Mouse (Mus musculus): ENCODE measurements around the gene Fam117a. TPM values are rescaled to one million over a fixed set of nuclear protein-coding genes. Genes with fewer than 3 reads are reported as not detected.

Fam117a gene
- polyA plus RNA-seq, 1 experiment from 2014 or later, result 5.5 TPM

- peak; percentile 37 for ATAC-seq
- Histone ChIP-seq H3K4me2 (replicated peaks; ENCODE audit: low read depth) (no peak overlapping the region), H3K4me3 (ENCODE audit: low read depth, low read length) (no peak overlapping the region), H3K9ac (ENCODE audit: low read depth, low read length) (no peak overlapping the region), H3K4me1 (replicated peaks; ENCODE audit: control insufficient read depth, insufficient read depth, low read length) (no peaks in the 10 kb centered on the region), H3K27me3 (replicated peaks; ENCODE audit: control insufficient read depth, insufficient read depth, low read length) (no peaks in the 10 kb centered on the region), H3K27ac (ENCODE audit: low read depth, low read length) (no peak overlapping the region), H3K36me3 (ENCODE audit: control insufficient read depth, insufficient read depth) (peaks cover 45% of the 10 kb centered on the region), H3K9me3 (ENCODE audit: control insufficient read depth) (no peaks in the 10 kb centered on the region)
- WGBS, result 41% methylated on average over 3 of the region's 3 CpGs
- peak; percentile 77 for TF ChIP-seq CTCF (IDR thresholded peaks at IDR 0.05; ENCODE audit: low read depth)
Measured at GRCm38 (mm10) chr11:95389006-95389405, 52.2 kb downstream of the Fam117a start.

- 92% methylated on average over 6 of the region's 6 CpGs for WGBS
- Histone ChIP-seq H3K4me3 (ENCODE audit: low read depth, low read length) (no peak overlapping the region), H3K36me3 (ENCODE audit: control insufficient read depth, insufficient read depth) (peaks cover 45% of the 10 kb centered on the region), H3K4me2 (replicated peaks; ENCODE audit: low read depth) (no peak overlapping the region), H3K4me1 (replicated peaks; ENCODE audit: control insufficient read depth, insufficient read depth, low read length) (no peaks in the 10 kb centered on the region), H3K27ac (ENCODE audit: low read depth, low read length) (no peak overlapping the region), H3K27me3 (replicated peaks; ENCODE audit: control insufficient read depth, insufficient read depth, low read length) (no peaks in the 10 kb centered on the region), H3K9me3 (ENCODE audit: control insufficient read depth) (no peaks in the 10 kb centered on the region), H3K9ac (ENCODE audit: low read depth, low read length) (no peak overlapping the region)
- ATAC-seq, result no peak
- no peak for TF ChIP-seq CTCF (IDR thresholded peaks at IDR 0.05; ENCODE audit: low read depth)
Measured at GRCm38 (mm10) chr11:95390420-95390819, 53.6 kb downstream of the Fam117a start.

GRCm38 (mm10) chr11:95391201-95391600 is 54.4 kb downstream of the Fam117a start:
- Histone ChIP-seq H3K4me2 (replicated peaks; ENCODE audit: low read depth) (no peak overlapping the region), H3K4me3 (ENCODE audit: low read depth, low read length) (no peak overlapping the region), H3K27me3 (replicated peaks; ENCODE audit: control insufficient read depth, insufficient read depth, low read length) (no peaks in the 10 kb centered on the region), H3K27ac (ENCODE audit: low read depth, low read length) (no peak overlapping the region), H3K4me1 (replicated peaks; ENCODE audit: control insufficient read depth, insufficient read depth, low read length) (no peaks in the 10 kb centered on the region), H3K36me3 (ENCODE audit: control insufficient read depth, insufficient read depth) (peaks cover 45% of the 10 kb centered on the region), H3K9ac (ENCODE audit: low read depth, low read length) (no peak overlapping the region), H3K9me3 (ENCODE audit: control insufficient read depth) (no peaks in the 10 kb centered on the region)
- 86% methylated on average over 4 of the region's 4 CpGs for WGBS
- TF ChIP-seq CTCF (IDR thresholded peaks at IDR 0.05; ENCODE audit: low read depth), result no peak
- ATAC-seq, result no peak

- no peak for ATAC-seq
Measured at GRCm38 (mm10) chr11:95391743-95392142, 54.9 kb downstream of the Fam117a start.

GRCm38 (mm10) chr11:95392223-95392667 is 55.4 kb downstream of the Fam117a start:
- peaks cover 42% of the 10 kb centered on the region for H3K36me3 ChIP-seq (ENCODE audit: control insufficient read depth, insufficient read depth)
- H3K4me3 ChIP-seq (ENCODE audit: low read depth, low read length), result no peak overlapping the region
- 68% methylated on average over 7 of the region's 7 CpGs for WGBS
- no peaks in the 10 kb centered on the region for H3K4me1 ChIP-seq (replicated peaks; ENCODE audit: control insufficient read depth, insufficient read depth, low read length)
- H3K9ac ChIP-seq (ENCODE audit: low read depth, low read length), result no peak overlapping the region
- no peaks in the 10 kb centered on the region for H3K27me3 ChIP-seq (replicated peaks; ENCODE audit: control insufficient read depth, insufficient read depth, low read length)
- no peaks in the 10 kb centered on the region for H3K9me3 ChIP-seq (ENCODE audit: control insufficient read depth)
- no peak for ATAC-seq
- H3K27ac ChIP-seq (ENCODE audit: low read depth, low read length), result no peak overlapping the region
- H3K4me2 ChIP-seq (replicated peaks; ENCODE audit: low read depth), result no peak overlapping the region
- TF ChIP-seq CTCF (IDR thresholded peaks at IDR 0.05; ENCODE audit: low read depth), result no peak

More at GRCm38 (mm10) chr11:95391743-95392142, 54.9 kb downstream of the Fam117a start:
- Histone ChIP-seq H3K4me3 (ENCODE audit: low read depth, low read length) (no peak overlapping the region), H3K27ac (ENCODE audit: low read depth, low read length) (no peak overlapping the region), H3K9me3 (ENCODE audit: control insufficient read depth) (no peaks in the 10 kb centered on the region), H3K9ac (ENCODE audit: low read depth, low read length) (no peak overlapping the region), H3K4me2 (replicated peaks; ENCODE audit: low read depth) (no peak overlapping the region), H3K4me1 (replicated peaks; ENCODE audit: control insufficient read depth, insufficient read depth, low read length) (no peaks in the 10 kb centered on the region), H3K27me3 (replicated peaks; ENCODE audit: control insufficient read depth, insufficient read depth, low read length) (no peaks in the 10 kb centered on the region), H3K36me3 (ENCODE audit: control insufficient read depth, insufficient read depth) (peaks cover 45% of the 10 kb centered on the region)
- WGBS, result 76% methylated on average over 5 of the region's 5 CpGs
- no peak for TF ChIP-seq CTCF (IDR thresholded peaks at IDR 0.05; ENCODE audit: low read depth)

GRCm38 (mm10) chr11:95392708-95393499 is 56.1 kb downstream of the Fam117a start:
- no peaks in the 10 kb centered on the region for H3K4me1 ChIP-seq (replicated peaks; ENCODE audit: control insufficient read depth, insufficient read depth, low read length)
- no peak for TF ChIP-seq CTCF (IDR thresholded peaks at IDR 0.05; ENCODE audit: low read depth)
- H3K4me2 ChIP-seq (replicated peaks; ENCODE audit: low read depth), result no peak overlapping the region
- no peak for ATAC-seq
- 76% methylated on average over 11 of the region's 11 CpGs for WGBS
- peaks cover 42% of the 10 kb centered on the region for H3K36me3 ChIP-seq (ENCODE audit: control insufficient read depth, insufficient read depth)
- H3K9ac ChIP-seq (ENCODE audit: low read depth, low read length), result no peak overlapping the region
- H3K27ac ChIP-seq (ENCODE audit: low read depth, low read length), result no peak overlapping the region
- no peaks in the 10 kb centered on the region for H3K9me3 ChIP-seq (ENCODE audit: control insufficient read depth)
- H3K4me3 ChIP-seq (ENCODE audit: low read depth, low read length), result no peak overlapping the region
- H3K27me3 ChIP-seq (replicated peaks; ENCODE audit: control insufficient read depth, insufficient read depth, low read length), result no peaks in the 10 kb centered on the region

Data from intestine, postnatal 0 days (tissue).